Mouse (Mus musculus) liver, embryonic 11.5 days (tissue): Measurements from ENCODE around the gene Ankrd60. TPM values are rescaled to one million over a fixed set of nuclear protein-coding genes. Genes with fewer than 3 reads are reported as not detected.

Experiments
- ATAC-seq: fragments of 200-750 bp; cut with Nextera tagmentation; replicated peaks from 2 replicates; pipeline ENCODE4 v1.8.0; 2017; ENCODE audit warnings: moderate number of reproducible peaks, mild to moderate bottlenecking, moderate TSS enrichment, moderate library complexity; ENCODE audit not compliant: low FRiP score
- DNase-seq: peaks from one replicate; pipeline ENCODE4 v3.0.0-alpha.2; 2017; ENCODE audit warnings: low spot score
- H3K27ac ChIP-seq: fragments of 300-500 bp; sonication (generic); 2 replicates; pipeline ENCODE4 v1.5.1; 2014; ENCODE audit warnings: mild to moderate bottlenecking, low read depth, low read length, control low read depth
- H3K27me3 ChIP-seq: fragments of 300-500 bp; sonication (generic); replicated peaks from 2 replicates; pipeline ENCODE4 v1.6.1; 2014; ENCODE audit warnings: low read length, mixed read lengths; ENCODE audit not compliant: control insufficient read depth, insufficient read depth
- H3K36me3 ChIP-seq: fragments of 300-500 bp; sonication (generic); 2 replicates; pipeline ENCODE4 v1.6.1; 2014; ENCODE audit warnings: mild to moderate bottlenecking, low read length, moderate library complexity, mixed read lengths; ENCODE audit not compliant: control insufficient read depth, insufficient read depth
- H3K4me1 ChIP-seq: fragments of 300-500 bp; sonication (generic); replicated peaks from 2 replicates; pipeline ENCODE4 v1.6.1; 2014; ENCODE audit warnings: low read length, mixed read lengths; ENCODE audit not compliant: control insufficient read depth, insufficient read depth
- H3K4me2 ChIP-seq: fragments of 300-500 bp; sonication (generic); 2 replicates; pipeline ENCODE4 v1.6.1; 2014; ENCODE audit warnings: mild to moderate bottlenecking, control low read depth, moderate library complexity
- H3K4me3 ChIP-seq: fragments of 300-500 bp; sonication (generic); 2 replicates; pipeline ENCODE4 v1.5.1; 2014; ENCODE audit warnings: low read depth, low read length, control low read depth
- H3K9ac ChIP-seq: fragments of 300-500 bp; sonication (generic); 2 replicates; pipeline ENCODE4 v1.6.1; 2014; ENCODE audit warnings: low read depth, low read length, control low read depth
- H3K9me3 ChIP-seq: fragments of 300-500 bp; sonication (generic); 2 replicates; pipeline ENCODE4 v1.6.1; 2016; ENCODE audit warnings: low read length, inconsistent platforms, mixed read lengths; ENCODE audit not compliant: control insufficient read depth
- WGBS: fragments of 180-500 bp; shearing (Covaris S2); extraction: QIAGEN DNeasy Blood & Tissue Kit; methylation state at CpG from one replicate; pipeline ENCODE4 v1.1.7; 2014; 5-methylcytosine and 5-hydroxymethylcytosine counted together
- polyA plus RNA-seq: library from polyadenylated mRNA; unstranded; fragments of >200 nt; fragmentation: Nextera tagmentation; extraction: Ambion mirVana; gene quantifications from 2 replicates; pipeline ENCODE4 v1.2.1, GENCODE M21; 2014

Gene Ankrd60
- polyA plus RNA-seq, 1 experiment from 2014 or later: not detected

GRCm38 (mm10) chr2:173542716-173543115 lies 35.4 kb downstream of the Ankrd60 start:
- DNase-seq: no peak
- ATAC-seq: no peak
- WGBS: 86% methylated on average over 4 of the region's 4 CpGs

GRCm38 (mm10) chr2:173541748-173542147 lies 36.4 kb downstream of the Ankrd60 start:
- H3K27ac ChIP-seq: no peak overlapping the region
- H3K9me3 ChIP-seq: no peaks in the 10 kb centered on the region
- ATAC-seq: no peak
- no peaks in the 10 kb centered on the region for H3K4me1 ChIP-seq
- DNase-seq: no peak
- H3K9ac ChIP-seq: no peak overlapping the region
- H3K4me3 ChIP-seq: no peak overlapping the region
- H3K36me3 ChIP-seq: no peaks in the 10 kb centered on the region
- 23% methylated on average over 4 of the region's 4 CpGs for WGBS
- H3K27me3 ChIP-seq: peaks cover 6% of the 10 kb centered on the region; the same call in 1 of the 2 replicates
- H3K4me2 ChIP-seq: no peak overlapping the region

More at GRCm38 (mm10) chr2:173542716-173543115, 35.4 kb downstream of the Ankrd60 start:
- Histone ChIP-seq H3K9me3 (no peaks in the 10 kb centered on the region), H3K27ac (no peak overlapping the region), H3K9ac (no peak overlapping the region), H3K4me1 (no peaks in the 10 kb centered on the region), H3K4me2 (no peak overlapping the region), H3K36me3 (no peaks in the 10 kb centered on the region), H3K4me3 (no peak overlapping the region), H3K27me3 (peaks cover 6% of the 10 kb centered on the region; the same call in 1 of the 2 replicates)

- Histone ChIP-seq H3K36me3 (no peaks in the 10 kb centered on the region), H3K4me1 (no peaks in the 10 kb centered on the region), H3K4me2 (no peak overlapping the region), H3K27ac (no peak overlapping the region), H3K27me3 (no peaks in the 10 kb centered on the region), H3K9ac (no peak overlapping the region), H3K4me3 (no peak overlapping the region), H3K9me3 (no peaks in the 10 kb centered on the region)
- 71% methylated on average over 15 of the region's 15 CpGs for WGBS
- ATAC-seq: no peak
- no peak for DNase-seq
These were observed 38.4 kb downstream of the Ankrd60 start for GRCm38 (mm10) chr2:173539781-173540180.

- 84% methylated on average over 9 of the region's 9 CpGs for WGBS
- ATAC-seq: 0 out of 2 replicates have a peak, but pooled peaks have one; percentile 29
- no peak for DNase-seq
- no peak overlapping the region for H3K9ac ChIP-seq
- H3K27me3 ChIP-seq: no peaks in the 10 kb centered on the region
- H3K27ac ChIP-seq: no peak overlapping the region
- H3K36me3 ChIP-seq: no peaks in the 10 kb centered on the region
- no peaks in the 10 kb centered on the region for H3K9me3 ChIP-seq
- no peaks in the 10 kb centered on the region for H3K4me1 ChIP-seq
- H3K4me3 ChIP-seq: no peak overlapping the region
- H3K4me2 ChIP-seq: no peak overlapping the region
These were observed 42.3 kb downstream of the Ankrd60 start for GRCm38 (mm10) chr2:173535886-173536285.

GRCm38 (mm10) chr2:173535390-173535789 lies 42.8 kb downstream of the Ankrd60 start:
- ATAC-seq: no peak
- no peaks in the 10 kb centered on the region for H3K27me3 ChIP-seq
- no peak overlapping the region for H3K27ac ChIP-seq
- H3K9me3 ChIP-seq: no peaks in the 10 kb centered on the region
- no peaks in the 10 kb centered on the region for H3K4me1 ChIP-seq
- no peak for DNase-seq
- H3K4me2 ChIP-seq: no peak overlapping the region
- 82% methylated on average over 18 of the region's 18 CpGs for WGBS
- no peak overlapping the region for H3K4me3 ChIP-seq
- no peak overlapping the region for H3K9ac ChIP-seq
- H3K36me3 ChIP-seq: no peaks in the 10 kb centered on the region

GRCm38 (mm10) chr2:173534581-173534980 lies 43.6 kb downstream of the Ankrd60 start:
- WGBS: 50% methylated on average over 7 of the region's 7 CpGs
- Histone ChIP-seq H3K27ac (no peak overlapping the region), H3K9ac (no peak overlapping the region), H3K4me3 (no peak overlapping the region), H3K36me3 (no peaks in the 10 kb centered on the region), H3K4me1 (no peaks in the 10 kb centered on the region), H3K27me3 (no peaks in the 10 kb centered on the region), H3K9me3 (no peaks in the 10 kb centered on the region), H3K4me2 (no peak overlapping the region)
- no peak for ATAC-seq
- no peak for DNase-seq

- no peak overlapping the region for H3K9ac ChIP-seq
- no peaks in the 10 kb centered on the region for H3K4me1 ChIP-seq
- no peaks in the 10 kb centered on the region for H3K9me3 ChIP-seq
- no peak overlapping the region for H3K4me2 ChIP-seq
- no peaks in the 10 kb centered on the region for H3K27me3 ChIP-seq
- DNase-seq (no peak), ATAC-seq (no peak)
- H3K4me3 ChIP-seq: no peak overlapping the region
- no peaks in the 10 kb centered on the region for H3K36me3 ChIP-seq
- 72% methylated on average over 15 of the region's 15 CpGs for WGBS
- no peak overlapping the region for H3K27ac ChIP-seq
These were observed 45.3 kb downstream of the Ankrd60 start for GRCm38 (mm10) chr2:173532711-173533462.

- 68% methylated on average over 3 of the region's 3 CpGs for WGBS
- no peak overlapping the region for H3K9ac ChIP-seq
- no peak overlapping the region for H3K27ac ChIP-seq
- H3K27me3 ChIP-seq: no peaks in the 10 kb centered on the region
- no peak overlapping the region for H3K4me3 ChIP-seq
- ATAC-seq (no peak), DNase-seq (no peak)
- no peaks in the 10 kb centered on the region for H3K9me3 ChIP-seq
- H3K36me3 ChIP-seq: no peaks in the 10 kb centered on the region
- no peak overlapping the region for H3K4me2 ChIP-seq
- H3K4me1 ChIP-seq: no peaks in the 10 kb centered on the region
These were observed 49.7 kb downstream of the Ankrd60 start for GRCm38 (mm10) chr2:173528493-173528892.

GRCm38 (mm10) chr2:173522376-173522775 lies 55.8 kb downstream of the Ankrd60 start, which contains the start of gene 1700021F07Rik:
Gene 1700021F07Rik (plus strand): TSS chr2:173522586.
- Histone ChIP-seq H3K4me2 (no peak within 1 kb of the TSS), H3K36me3 (no peaks in the 10 kb centered on the region), H3K9me3 (no peaks in the 10 kb centered on the region), H3K4me1 (no peaks in the 10 kb centered on the region), H3K27me3 (no peaks in the 10 kb centered on the region), H3K4me3 (no peak within 1 kb of the TSS), H3K27ac (no peak within 1 kb of the TSS), H3K9ac (no peak within 1 kb of the TSS)
- DNase-seq (no peak), ATAC-seq (no peak)
- WGBS: 84% methylated on average over 18 of the region's 18 CpGs
